Mouse (Mus musculus) CD4-positive, CD25-positive, alpha-beta regulatory T cell, adult 4 months (primary cell): Measurements from ENCODE around the gene Olfr96. TPM values are rescaled to one million over a fixed set of nuclear protein-coding genes. Genes with fewer than 3 reads are reported as not detected.
"Not testable (repeated sequence)": the region's sequence is repeated elsewhere in the genome, so short reads cannot be mapped to it uniquely, and the experiment has no call there.

Experiments used
- ATAC-seq: one replicate; pipeline ENCODE4 v1.8.0; 2017
- polyA plus RNA-seq, 2 experiments: library from polyadenylated mRNA; unstranded; fragments of 100-300 nt; shearing (Covaris generic); gene quantifications; one replicate each; pipeline ENCODE4 v1.2.1; 2017

The Olfr96 gene
- not detected for polyA plus RNA-seq

- ATAC-seq: no peak
These were observed at the start of gene Olfr96 for GRCm38 (mm10) chr17:37219846-37220245. TSS of gene Olfr96 (plus strand) at chr17:37220146.

GRCm38 (mm10) chr17:37185474-37185873 is 34.5 kb upstream of the Olfr96 start:
- ATAC-seq: no peak

- ATAC-seq: no peak
These were observed 29.2 kb upstream of the Olfr96 start for GRCm38 (mm10) chr17:37190711-37191110.

- ATAC-seq: no peak
These were observed 26.9 kb upstream of the Olfr96 start for GRCm38 (mm10) chr17:37193032-37193431.

- ATAC-seq: no peak
These were observed 26.3 kb upstream of the Olfr96 start, which contains the start of gene Ubd for GRCm38 (mm10) chr17:37193656-37194055. TSS of gene Ubd (plus strand) at chr17:37193892.

GRCm38 (mm10) chr17:37194782-37195181 is 25.2 kb upstream of the Olfr96 start:
- no peak for ATAC-seq

- no peak for ATAC-seq
These were observed 22.9 kb upstream of the Olfr96 start for GRCm38 (mm10) chr17:37196845-37197724.

GRCm38 (mm10) chr17:37200894-37201293 is 19.1 kb upstream of the Olfr96 start, which contains the start of gene Olfr94:
TSS of gene Olfr94 (minus strand) at chr17:37200994.
- ATAC-seq: no peak

GRCm38 (mm10) chr17:37203206-37203916 is 16.6 kb upstream of the Olfr96 start:
- peak; percentile 93 for ATAC-seq

GRCm38 (mm10) chr17:37203917-37204236 is 16.1 kb upstream of the Olfr96 start:
- ATAC-seq: no peak

GRCm38 (mm10) chr17:37210884-37211768 is 8.8 kb upstream of the Olfr96 start:
- no peak for ATAC-seq

GRCm38 (mm10) chr17:37213018-37213417 is 6.9 kb upstream of the Olfr96 start, which contains the start of gene Olfr95:
TSS of gene Olfr95 (minus strand) at chr17:37213118.
- ATAC-seq: no peak

- no peak for ATAC-seq
These were observed 1.5 kb upstream of the Olfr96 start for GRCm38 (mm10) chr17:37218486-37218885.

- ATAC-seq: no peak
These were observed 1.9 kb downstream of the Olfr96 start for GRCm38 (mm10) chr17:37221879-37222278.

GRCm38 (mm10) chr17:37237230-37237629 is 17.3 kb downstream of the Olfr96 start, which contains the start of gene Olfr97:
TSS of gene Olfr97 (minus strand) at chr17:37237330.
- not testable (repeated sequence) for ATAC-seq

GRCm38 (mm10) chr17:37242198-37242597 is 22.3 kb downstream of the Olfr96 start:
- ATAC-seq: no peak

GRCm38 (mm10) chr17:37246715-37247114 is 26.8 kb downstream of the Olfr96 start:
- ATAC-seq: peak; percentile 99

GRCm38 (mm10) chr17:37249460-37249859 is 29.5 kb downstream of the Olfr96 start:
- ATAC-seq: no peak

- peak; percentile 61 for ATAC-seq
These were observed 30.6 kb downstream of the Olfr96 start for GRCm38 (mm10) chr17:37250544-37250943.

- ATAC-seq: no peak
These were observed 43.7 kb downstream of the Olfr96 start, which contains the start of gene Olfr98 for GRCm38 (mm10) chr17:37263626-37264025. TSS of gene Olfr98 (minus strand) at chr17:37263749.

- ATAC-seq: peak; percentile 88
These were observed 50.2 kb downstream of the Olfr96 start, which contains the start of gene H2-M3 for GRCm38 (mm10) chr17:37270058-37270701. TSS of gene H2-M3 (plus strand) at chr17:37270220.

- ATAC-seq: peak; percentile 86
These were observed 50.8 kb downstream of the Olfr96 start for GRCm38 (mm10) chr17:37270702-37271092.
